ENCODE assay signal across 8 mouse cellular contexts in genomic region chr19:45363384-45363926, GRCm38 (mm10). TPM values are rescaled to one million over a fixed set of nuclear protein-coding genes. Genes with fewer than 3 reads are reported as not detected.
A peak's percentile ranks its signal among the peaks of the same experiment; 100 is the strongest.
DNase-seq lines count a peak whose midpoint lies in the region; ATAC-seq lines count a peak whose summit lies in the region.

Gene Btrc (plus strand): TSS chr19:45363734.

- H3K9me3 ChIP-seq in intestine, embryonic 14.5 days (ENCODE audit: control insufficient read depth, low read length): no peaks in the 10 kb centered on the region

- peak within 1 kb of the TSS; percentile 76 for H3K4me2 ChIP-seq in intestine, embryonic 14.5 days (ENCODE audit: low read length)

- H3K36me3 ChIP-seq in intestine, embryonic 14.5 days (ENCODE audit: control insufficient read depth, insufficient read depth, low read length): peaks cover 6% of the 10 kb centered on the region

- peaks cover 8% of the 10 kb centered on the region; the same call in 1 of the 2 replicates for H3K4me1 ChIP-seq in intestine, embryonic 14.5 days (replicated peaks; ENCODE audit: control insufficient read depth, insufficient read depth, low read length)

- under 1% methylated on average over 41 of the region's 42 CpGs for WGBS in intestine, embryonic 14.5 days

- DNase-seq in adrenal gland, adult 18-20 months (ENCODE audit: low spot score in 2 of 2): peak; percentile 100
- DNase-seq in embryo, embryonic 11 days: peak; percentile 99
- peak; percentile 100 for DNase-seq in gastrocnemius, postnatal 25 days
- DNase-seq in intestine, embryonic 14.5 days (ENCODE audit: low spot score): peak; percentile 100
- DNase-seq in left cerebral cortex, postnatal 14 days (ENCODE audit: low spot score in 2 of 2): peak; percentile 100
- peak; percentile 100 for DNase-seq in mesoderm, embryonic 11.5 days (ENCODE audit: low read depth, low spot score)
- DNase-seq in right cerebral cortex, postnatal 36 days (ENCODE audit: low spot score in 2 of 2): peak; percentile 100
- DNase-seq in yolk sac, embryonic 10.5 days (ENCODE audit: low spot score): peak; percentile 100

- peak within 1 kb of the TSS; percentile 73 for H3K4me3 ChIP-seq in intestine, embryonic 14.5 days (ENCODE audit: low read depth, low read length)

- intact Hi-C loops in left cerebral cortex, postnatal 14 days (cut with DNase I): no loop called here

- peak; percentile 98 for ATAC-seq in intestine, embryonic 14.5 days (replicated peaks; ENCODE audit: low FRiP score, low TSS enrichment, low read depth)

- H3K27ac ChIP-seq in intestine, embryonic 14.5 days (ENCODE audit: low read depth): peak within 1 kb of the TSS; percentile 85

- H3K27me3 ChIP-seq in intestine, embryonic 14.5 days (replicated peaks; ENCODE audit: control insufficient read depth, insufficient read depth, low read length): no peaks in the 10 kb centered on the region

- peak within 1 kb of the TSS; percentile 75 for H3K9ac ChIP-seq in intestine, embryonic 14.5 days (ENCODE audit: low read length)

RNA-seq across cellular contexts. Expression of gene Btrc, which starts in this region (rescaled TPM):
- 10 to 100 TPM; 33.6 to 37.1 TPM for total RNA-seq in adrenal gland, adult 18-20 months (2021)
- 10 to 100 TPM; 18.8 to 23.0 TPM for total RNA-seq in gastrocnemius, postnatal 25 days (2021)
- polyA plus RNA-seq in intestine, embryonic 14.5 days (2014; fragmentation: Nextera tagmentation; extraction: Ambion mirVana): 38.0 and 48.0 TPM in 2 replicates
- 100 to 1,000 TPM in 1 of 2 experiments, 10 to 100 TPM in 1; 99.4 to 104 TPM for total RNA-seq in left cerebral cortex, postnatal 14 days (2021)

Comparison
In these comparisons a context has a peak if more than half of its experiments do, and no peak if none do; other contexts are left out.
1. Peak in every context shown above with its lines: DNase-seq, ATAC-seq, H3K4me3 ChIP-seq and H3K27ac ChIP-seq.